Mouse (Mus musculus): ENCODE data around the gene Corin.

DNA sequence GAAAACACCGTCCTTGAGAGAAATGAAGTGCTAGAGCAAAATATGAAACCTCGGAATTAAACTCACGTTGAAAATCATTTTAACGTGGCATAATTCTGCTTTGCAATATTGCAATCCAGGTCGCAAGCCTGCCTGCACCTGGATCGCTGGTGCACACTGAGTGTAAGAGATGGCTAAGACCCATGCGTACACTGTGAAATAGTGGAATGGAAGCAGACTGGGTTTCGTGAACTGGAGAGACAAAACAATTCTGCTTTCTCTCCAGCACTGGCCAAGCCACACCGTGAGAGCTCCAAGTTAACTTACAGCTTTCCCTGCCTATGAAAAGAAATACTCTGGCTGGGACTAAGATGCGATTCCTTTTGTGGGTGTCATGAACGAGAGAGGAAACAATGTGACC lies 51.1 kb downstream of the Corin start:
- no peak for TF ChIP-seq GATA1 (IDR thresholded peaks at IDR 0.05; ENCODE audit: borderline replicate concordance, low read length)
- TF ChIP-seq FLI1 (IDR thresholded peaks at IDR 0.05; ENCODE audit: low read length): no peak

Measured in megakaryocyte, embryonic 14.5 days (primary cell).